In genomic region chr16:29954700-29955099, GRCm38 (mm10) we compare ENCODE assay signal across 22 mouse cellular contexts.
DNase-seq lines count a peak whose midpoint lies in the region; ATAC-seq lines count a peak whose summit lies in the region.
"Had no signal": no experiment of that assay in that cellular context is flagged by ENCODE, and none has a peak within 500 bp of the region (broad histone marks: within the 10 kb centered on the region; RNA-seq: fewer than 3 reads in every experiment).

No protein-coding gene starts in this region.

- WGBS in kidney, embryonic 15.5 days: 78% methylated on average over 10 of the region's 10 CpGs
- 92% methylated on average over 10 of the region's 10 CpGs for WGBS in hindbrain, embryonic 10.5 days

- H3K4me2 ChIP-seq in kidney, embryonic 15.5 days: no peak overlapping the region
- H3K4me2 ChIP-seq: heart, embryonic 15.5 days; hindbrain, embryonic 12.5 days had no signal

- no peaks in the 10 kb centered on the region for H3K9me3 ChIP-seq in kidney, embryonic 15.5 days (replicated peaks)
- H3K9me3 ChIP-seq in hindbrain, embryonic 10.5 days: no peaks in the 10 kb centered on the region
- H3K9me3 ChIP-seq: embryonic facial prominence, embryonic 10.5 days; heart, embryonic 15.5 days; hindbrain, embryonic 12.5 days; megakaryocyte, embryonic 14.5 days had no signal

- peaks cover 13% of the 10 kb centered on the region; the same call in 1 of the 2 replicates for H3K27me3 ChIP-seq in kidney, embryonic 15.5 days
- H3K27me3 ChIP-seq in hindbrain, embryonic 10.5 days (ENCODE audit: insufficient read depth, poor library complexity, severe bottlenecking): peaks cover 18% of the 10 kb centered on the region; the same call in 1 of the 2 replicates
- H3K27me3 ChIP-seq: heart, embryonic 15.5 days had no signal

- ATAC-seq in kidney, embryonic 15.5 days (replicated peaks; ENCODE audit: low FRiP score): no peak
- ATAC-seq: activated CD4-positive, CD25-positive, alpha-beta regulatory T cell, adult 4 months; forebrain, embryonic 16.5 days; midbrain, embryonic 16.5 days had no signal

- intact Hi-C loops in left cerebral cortex, postnatal 14 days (cut with DNase I): no loop called here

- H3K27ac ChIP-seq in kidney, embryonic 15.5 days: no peak overlapping the region
- H3K27ac ChIP-seq in hindbrain, embryonic 10.5 days: no peak overlapping the region
- H3K27ac ChIP-seq: embryonic facial prominence, embryonic 10.5 days; heart, embryonic 15.5 days; hindbrain, embryonic 12.5 days had no signal

- no peak overlapping the region for H3K9ac ChIP-seq in kidney, embryonic 15.5 days
- H3K9ac ChIP-seq: heart, embryonic 15.5 days; hindbrain, embryonic 12.5 days had no signal

- H3K4me3 ChIP-seq in kidney, embryonic 15.5 days (replicated peaks): no peak overlapping the region
- no peak overlapping the region for H3K4me3 ChIP-seq in hindbrain, embryonic 10.5 days
- H3K4me3 ChIP-seq: embryonic facial prominence, embryonic 10.5 days; erythroblast, embryonic 14.5 days; heart, embryonic 15.5 days; hindbrain, embryonic 12.5 days; megakaryocyte, embryonic 14.5 days had no signal

- no peaks in the 10 kb centered on the region for H3K36me3 ChIP-seq in kidney, embryonic 15.5 days
- no peaks in the 10 kb centered on the region for H3K36me3 ChIP-seq in hindbrain, embryonic 10.5 days
- H3K36me3 ChIP-seq: embryonic facial prominence, embryonic 10.5 days; heart, embryonic 15.5 days; hindbrain, embryonic 12.5 days had no signal

- DNase-seq in layer of hippocampus, adult 11-12 months (ENCODE audit: low spot score): peak; percentile 19
- no peak for DNase-seq in layer of hippocampus, adult 9-10 months (ENCODE audit: low spot score)
- DNase-seq in right cerebral cortex, adult 2 months (ENCODE audit: low spot score in 2 of 2): peak; percentile 64 to 68
- DNase-seq in right cerebral cortex, postnatal 4 days: no peak
- DNase-seq in left cerebral cortex, postnatal 14 days (ENCODE audit: low spot score in 2 of 2): peak; percentile 57 to 72
- no peak for DNase-seq in cerebellum, adult 18-20 months
- DNase-seq in hindbrain, embryonic 10.5 days (ENCODE audit: low spot score): no peak
- DNase-seq: adrenal gland, postnatal 36 days; cerebellum, postnatal 36 days; kidney, adult 2 months; kidney, postnatal 4 days; liver; lung, adult 2 months had no signal

- peaks cover 11% of the 10 kb centered on the region for H3K4me1 ChIP-seq in kidney, embryonic 15.5 days
- H3K4me1 ChIP-seq in hindbrain, embryonic 10.5 days (replicated peaks): peaks cover 12% of the 10 kb centered on the region
- H3K4me1 ChIP-seq: hindbrain, embryonic 12.5 days had no signal

Comparison
In these comparisons a context has a peak if more than half of its experiments do, and no peak if none do; other contexts are left out.
1. DNase-seq: peak in layer of hippocampus, adult 11-12 months (single experiment), right cerebral cortex, adult 2 months (2 of 2) and left cerebral cortex, postnatal 14 days (2 of 2); none in layer of hippocampus, adult 9-10 months (single experiment), right cerebral cortex, postnatal 4 days (single experiment), cerebellum, adult 18-20 months (0 of 2) and hindbrain, embryonic 10.5 days (single experiment).